Mouse (Mus musculus) hindbrain, embryonic 14.5 days (tissue): Measurements from ENCODE around the gene Prrc2a. TPM values are rescaled to one million over a fixed set of nuclear protein-coding genes. Genes with fewer than 3 reads are reported as not detected.

Source experiments
- ATAC-seq: fragments of 200-750 bp; cut with Nextera tagmentation; 2 replicates; pipeline ENCODE4 v1.8.0; 2017; ENCODE audit warnings: moderate number of reproducible peaks, mild to moderate bottlenecking, moderate TSS enrichment, moderate library complexity; ENCODE audit not compliant: low FRiP score
- DNase-seq: peaks from one replicate; pipeline ENCODE4 v3.0.0-alpha.2; 2015; ENCODE audit warnings: low spot score
- H3K27ac ChIP-seq: fragments of 300-500 bp; sonication (generic); 2 replicates; pipeline ENCODE4 v1.5.1; 2014; ENCODE audit warnings: mild to moderate bottlenecking, moderate library complexity
- H3K27me3 ChIP-seq: fragments of 300-500 bp; sonication (generic); 2 replicates; pipeline ENCODE4 v1.6.1; 2014; ENCODE audit warnings: mild to moderate bottlenecking, low read length, mixed read lengths; ENCODE audit not compliant: control insufficient read depth, insufficient read depth
- H3K36me3 ChIP-seq: fragments of 300-500 bp; sonication (generic); replicated peaks from 2 replicates; pipeline ENCODE4 v1.6.1; 2014; ENCODE audit not compliant: control insufficient read depth, insufficient read depth
- H3K4me1 ChIP-seq: fragments of 300-500 bp; sonication (generic); replicated peaks from 2 replicates; pipeline ENCODE4 v1.6.1; 2014; ENCODE audit warnings: antibody characterized with exemption, low read length, mixed read lengths; ENCODE audit not compliant: control insufficient read depth, insufficient read depth
- H3K4me2 ChIP-seq: fragments of 300-500 bp; sonication (generic); replicated peaks from 2 replicates; pipeline ENCODE4 v1.6.1; 2014; ENCODE audit warnings: mild to moderate bottlenecking, moderate library complexity
- H3K4me3 ChIP-seq: fragments of 300-500 bp; sonication (generic); replicated peaks from 2 replicates; pipeline ENCODE4 v1.5.1; 2014; ENCODE audit warnings: mild to moderate bottlenecking, low read length
- H3K9ac ChIP-seq: fragments of 300-500 bp; sonication (generic); 2 replicates; pipeline ENCODE4 v1.6.1; 2014
- H3K9me3 ChIP-seq: fragments of 300-500 bp; sonication (generic); 2 replicates; pipeline ENCODE4 v1.6.1; 2016; ENCODE audit warnings: low read length; ENCODE audit not compliant: control insufficient read depth
- WGBS: fragments of 180-500 bp; shearing (Covaris S2); extraction: QIAGEN DNeasy Blood & Tissue Kit; methylation state at CpG from one replicate; pipeline ENCODE4 v1.1.7; 2014; 5-methylcytosine and 5-hydroxymethylcytosine counted together
- polyA plus RNA-seq: library from polyadenylated mRNA; unstranded; fragments of >200 nt; fragmentation: Nextera tagmentation; extraction: Ambion mirVana; gene quantifications from 2 replicates; pipeline ENCODE4 v1.2.1, GENCODE M21; 2014

Prrc2a gene
- polyA plus RNA-seq, 1 experiment from 2014 or later, result 168 TPM

DNA sequence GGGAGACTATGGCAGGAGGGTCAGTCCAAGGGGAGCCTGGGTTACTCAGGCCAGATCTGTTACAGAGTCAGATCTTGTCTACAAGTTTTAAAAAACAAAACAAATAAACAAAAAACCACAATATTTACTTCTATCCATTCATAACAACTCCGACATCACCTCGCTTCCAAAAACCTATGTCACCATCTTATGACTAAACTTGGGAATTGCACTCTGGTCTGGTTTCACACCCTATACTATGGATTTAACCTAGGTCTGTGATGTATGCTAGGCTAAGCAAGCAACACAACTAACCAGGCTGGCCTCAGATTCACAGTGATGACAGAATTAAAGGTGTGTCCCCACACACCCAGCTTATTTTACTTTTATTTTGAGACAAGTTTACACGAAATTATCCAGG, 58.2 kb downstream of the Prrc2a start:
- H3K4me2 ChIP-seq, result peak overlapping the region; percentile 27
- peak; percentile 39 for DNase-seq
- 65% methylated on average over 3 of the region's 3 CpGs for WGBS

DNA sequence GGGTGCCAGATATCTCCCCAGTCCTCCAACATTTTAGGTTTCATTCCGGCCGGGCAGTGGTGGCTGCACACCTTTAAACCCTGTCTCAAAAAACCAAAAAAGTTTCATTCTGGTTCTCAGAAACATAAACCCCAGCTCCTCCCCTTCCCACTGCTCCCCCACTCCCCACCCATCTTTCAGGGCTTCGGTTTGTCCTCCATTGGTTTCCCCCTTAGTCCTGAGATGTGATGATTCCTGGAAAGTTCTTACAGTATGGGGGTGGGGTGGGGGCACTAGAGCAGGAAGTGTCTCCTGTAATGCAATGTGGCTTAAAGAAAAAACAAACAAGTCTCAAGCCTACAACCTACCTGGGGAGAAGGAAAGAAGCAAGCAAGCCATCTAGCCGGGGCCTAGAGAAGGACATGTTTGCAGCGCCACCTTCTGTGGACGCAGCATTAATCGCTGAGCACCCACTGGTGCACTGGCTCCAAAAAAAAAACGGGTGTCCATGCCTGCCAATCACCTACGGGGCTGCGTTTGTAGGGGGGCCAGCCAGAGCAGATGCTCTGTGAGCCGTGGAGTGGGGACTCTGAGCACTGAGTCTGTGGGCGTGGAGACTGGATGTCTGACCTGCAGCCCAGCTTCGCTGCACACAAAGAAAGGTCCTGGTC, 58.8 kb downstream of the Prrc2a start:
- Histone ChIP-seq H3K36me3 (peaks cover 40% of the 10 kb centered on the region), H3K27me3 (no peaks in the 10 kb centered on the region), H3K9ac (peak overlapping the region; percentile 45; the same call in 1 of the 2 replicates), H3K27ac (no peak overlapping the region), H3K4me3 (no peak overlapping the region), H3K4me2 (peak overlapping the region; percentile 27), H3K9me3 (no peaks in the 10 kb centered on the region), H3K4me1 (no peaks in the 10 kb centered on the region)
- ATAC-seq (no peak), DNase-seq (peak; percentile 56)
- 23% methylated on average over 13 of the region's 13 CpGs for WGBS

More for the DNA sequence above, 58.2 kb downstream of the Prrc2a start:
- ATAC-seq, result no peak
- Histone ChIP-seq H3K4me1 (no peaks in the 10 kb centered on the region), H3K4me3 (no peak overlapping the region), H3K9ac (no peak overlapping the region), H3K9me3 (no peaks in the 10 kb centered on the region), H3K27ac (no peak overlapping the region), H3K36me3 (peaks cover 33% of the 10 kb centered on the region), H3K27me3 (no peaks in the 10 kb centered on the region)

DNA sequence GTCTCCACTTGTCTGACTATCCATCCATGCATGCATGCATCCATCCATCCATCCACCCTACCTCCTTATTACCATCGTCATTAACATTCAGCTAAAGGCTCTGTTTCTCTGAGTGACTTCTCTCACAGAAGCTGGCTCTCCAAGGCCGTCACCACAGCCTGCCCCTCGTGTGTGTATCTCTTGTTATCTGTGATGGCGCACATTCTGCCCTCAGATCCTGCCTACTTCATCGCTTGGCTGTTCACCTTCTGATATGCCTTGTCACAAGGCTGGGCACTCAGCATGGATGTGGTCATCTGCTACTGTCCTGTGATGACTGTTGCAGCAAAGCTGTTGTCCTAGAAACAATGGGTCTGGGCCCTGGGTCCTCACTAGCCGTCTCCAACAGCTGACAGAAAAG, 59.9 kb downstream of the Prrc2a start:
- ATAC-seq (no peak), DNase-seq (no peak)
- Histone ChIP-seq H3K9ac (no peak overlapping the region), H3K4me3 (no peak overlapping the region), H3K36me3 (peaks cover 51% of the 10 kb centered on the region), H3K27me3 (no peaks in the 10 kb centered on the region), H3K9me3 (no peaks in the 10 kb centered on the region), H3K4me2 (no peak overlapping the region), H3K4me1 (no peaks in the 10 kb centered on the region), H3K27ac (no peak overlapping the region)
- 69% methylated on average over 6 of the region's 6 CpGs for WGBS

DNA sequence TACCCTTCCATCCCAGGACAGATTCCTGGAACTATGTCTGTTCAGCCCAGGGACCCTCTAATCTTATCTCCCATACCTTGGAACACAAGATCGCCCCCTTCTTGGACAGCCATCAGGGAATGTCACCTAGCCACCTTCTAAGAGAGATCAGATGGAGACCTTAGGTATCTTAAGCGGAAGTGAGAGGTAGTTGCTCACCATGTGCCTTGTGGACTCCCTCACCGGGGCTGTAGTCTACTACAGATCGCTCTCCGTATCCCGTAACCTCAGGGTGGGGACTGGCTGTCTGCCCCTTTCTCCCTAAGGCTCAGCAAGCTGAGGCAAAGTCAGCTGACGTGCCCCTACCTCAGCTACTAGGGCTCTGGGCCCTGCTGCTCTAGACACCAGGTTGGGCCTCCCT, 60.6 kb downstream of the Prrc2a start:
- Histone ChIP-seq H3K4me2 (no peak overlapping the region), H3K9ac (no peak overlapping the region), H3K9me3 (no peaks in the 10 kb centered on the region), H3K27me3 (no peaks in the 10 kb centered on the region), H3K36me3 (peaks cover 57% of the 10 kb centered on the region), H3K27ac (no peak overlapping the region), H3K4me3 (no peak overlapping the region), H3K4me1 (no peaks in the 10 kb centered on the region)
- ATAC-seq, result no peak
- DNase-seq, result no peak
- WGBS, result 95% methylated on average over 7 of the region's 7 CpGs

DNA sequence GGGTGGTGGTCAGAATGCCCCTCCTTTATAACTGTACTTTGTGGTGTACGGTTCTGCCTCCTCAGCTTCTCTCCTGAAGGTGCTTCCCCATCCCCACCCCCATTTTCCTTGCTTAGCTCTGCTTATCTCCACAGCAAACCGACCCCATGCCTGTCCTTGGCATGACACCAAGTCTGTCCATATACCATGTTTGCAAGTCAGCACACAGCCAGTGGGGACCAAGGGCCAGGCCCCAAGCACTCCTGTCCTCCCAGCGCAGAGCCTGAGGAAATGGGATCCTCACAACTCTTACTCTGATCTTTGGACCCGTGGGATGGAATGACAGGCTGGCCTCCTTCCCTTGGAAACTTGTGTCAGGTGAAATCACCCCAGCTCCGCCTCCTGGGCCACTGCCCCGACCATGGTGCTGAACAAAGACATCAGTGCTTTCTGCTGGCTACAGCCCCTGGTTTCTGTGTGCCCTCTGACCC, 61.4 kb downstream of the Prrc2a start:
- Histone ChIP-seq H3K4me2 (no peak overlapping the region), H3K4me1 (no peaks in the 10 kb centered on the region), H3K9me3 (no peaks in the 10 kb centered on the region), H3K36me3 (peaks cover 66% of the 10 kb centered on the region), H3K4me3 (no peak overlapping the region), H3K27me3 (no peaks in the 10 kb centered on the region), H3K27ac (no peak overlapping the region), H3K9ac (no peak overlapping the region)
- 71% methylated on average over 6 of the region's 6 CpGs for WGBS
- DNase-seq (no peak), ATAC-seq (no peak)

DNA sequence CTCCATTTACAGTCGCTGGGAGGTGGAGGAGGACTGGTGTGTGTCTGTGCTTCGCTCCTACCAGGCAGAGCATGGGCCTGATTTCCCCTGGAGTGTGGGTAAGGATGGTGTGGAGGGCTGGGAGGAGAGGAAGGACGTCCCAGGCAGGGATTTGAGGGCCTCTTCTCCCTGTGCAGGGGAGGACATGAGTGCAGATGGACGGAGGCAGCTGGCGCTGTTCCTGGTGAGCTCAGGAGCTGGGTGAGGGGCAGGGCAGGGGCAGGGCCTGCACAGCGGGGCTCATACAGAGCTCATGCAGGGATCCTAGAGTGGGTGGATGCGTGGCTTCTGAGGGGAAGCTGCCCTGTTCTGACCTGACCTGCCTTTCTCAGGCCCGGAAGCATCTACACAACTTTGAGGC, 62.4 kb downstream of the Prrc2a start:
- H3K4me1 ChIP-seq, result no peaks in the 10 kb centered on the region
- no peaks in the 10 kb centered on the region for H3K9me3 ChIP-seq
- ATAC-seq (no peak), DNase-seq (no peak)
- no peaks in the 10 kb centered on the region for H3K27me3 ChIP-seq
- 74% methylated on average over 8 of the region's 8 CpGs for WGBS
- H3K4me2 ChIP-seq, result no peak overlapping the region
- no peak overlapping the region for H3K9ac ChIP-seq
- H3K27ac ChIP-seq, result no peak overlapping the region
- H3K4me3 ChIP-seq, result no peak overlapping the region
- peaks cover 75% of the 10 kb centered on the region for H3K36me3 ChIP-seq

DNA sequence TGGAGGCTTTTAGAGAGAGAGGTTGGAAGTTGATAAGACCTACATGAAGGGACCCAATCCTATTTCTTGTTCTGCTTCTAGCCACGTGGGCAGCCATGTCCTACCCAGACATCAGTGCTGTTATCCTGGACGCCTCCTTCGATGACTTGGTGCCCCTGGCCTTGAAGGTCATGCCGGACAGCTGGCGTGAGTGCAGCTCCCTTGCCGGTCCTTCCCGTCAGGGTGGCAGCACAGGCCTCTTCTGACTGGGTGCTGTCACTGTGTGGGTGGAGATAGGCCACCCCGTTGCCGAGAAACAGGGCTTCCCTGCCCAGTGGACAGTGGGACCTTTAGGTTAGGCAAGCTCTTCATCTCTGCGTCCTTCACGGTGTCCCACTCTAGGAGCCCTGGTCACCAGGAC, 63.5 kb downstream of the Prrc2a start:
- Histone ChIP-seq H3K36me3 (peaks cover 87% of the 10 kb centered on the region), H3K4me2 (no peak overlapping the region), H3K27ac (no peak overlapping the region), H3K4me3 (no peak overlapping the region), H3K4me1 (no peaks in the 10 kb centered on the region), H3K9ac (no peak overlapping the region), H3K27me3 (no peaks in the 10 kb centered on the region), H3K9me3 (no peaks in the 10 kb centered on the region)
- no peak for ATAC-seq
- 86% methylated on average over 11 of the region's 11 CpGs for WGBS
- DNase-seq, result no peak

DNA sequence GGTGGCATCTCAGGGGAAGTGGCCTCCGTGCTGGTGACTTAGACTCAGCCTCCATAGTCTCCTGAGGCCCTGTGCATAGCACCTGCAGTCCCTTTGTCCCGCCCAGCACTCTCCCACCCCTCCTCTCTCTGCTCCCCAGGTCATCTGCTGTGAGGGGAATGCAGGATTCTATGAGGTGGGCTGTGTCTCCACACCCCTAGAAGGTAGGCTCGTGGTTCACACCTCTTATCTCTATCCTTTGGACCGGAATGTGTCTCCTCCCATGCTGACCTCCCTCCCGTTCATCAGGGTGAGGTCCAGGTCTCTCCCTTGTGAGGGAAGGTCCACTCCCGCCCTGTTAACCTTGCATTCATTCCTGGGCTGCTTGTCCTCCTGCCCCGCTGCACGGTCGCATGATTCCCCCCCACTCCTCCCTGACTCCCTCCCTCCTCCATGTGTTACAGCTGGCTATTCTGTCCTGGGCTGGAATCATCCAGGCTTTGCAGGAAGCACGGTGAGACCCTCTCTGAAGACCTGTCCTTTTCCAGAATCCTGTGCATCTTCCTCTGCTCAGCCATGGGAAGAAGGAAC, 64.4 kb downstream of the Prrc2a start:
- Histone ChIP-seq H3K9me3 (no peaks in the 10 kb centered on the region), H3K9ac (no peak overlapping the region), H3K4me3 (no peak overlapping the region), H3K4me1 (no peaks in the 10 kb centered on the region), H3K4me2 (no peak overlapping the region), H3K36me3 (peaks cover 95% of the 10 kb centered on the region), H3K27me3 (no peaks in the 10 kb centered on the region), H3K27ac (no peak overlapping the region)
- no peak for DNase-seq
- WGBS, result 80% methylated on average over 10 of the region's 10 CpGs
- no peak for ATAC-seq
